Mouse (Mus musculus) cerebellum, adult 11 months (tissue): ENCODE data around the gene Bod1l.

Source experiments
- DNase-seq: peaks from one replicate; pipeline ENCODE4 v3.0.0; 2022

The Bod1l gene

GRCm38 (mm10) chr5:41758671-41759639 is 85.2 kb downstream of the Bod1l start:
- DNase-seq: no peak

- DNase-seq: no peak
Measured at GRCm38 (mm10) chr5:41757338-41757737, 86.8 kb downstream of the Bod1l start.

- DNase-seq: no peak
Measured at GRCm38 (mm10) chr5:41756396-41756795, 87.7 kb downstream of the Bod1l start.

GRCm38 (mm10) chr5:41755373-41755960 is 88.6 kb downstream of the Bod1l start:
- DNase-seq: no peak

GRCm38 (mm10) chr5:41754836-41755235 is 89.3 kb downstream of the Bod1l start:
- no peak for DNase-seq

GRCm38 (mm10) chr5:41754226-41754775 is 89.8 kb downstream of the Bod1l start:
- DNase-seq: no peak

- DNase-seq: no peak
Measured at GRCm38 (mm10) chr5:41752721-41753120, 91.4 kb downstream of the Bod1l start.

- DNase-seq: no peak
Measured at GRCm38 (mm10) chr5:41744898-41745780, 99.0 kb downstream of the Bod1l start.

GRCm38 (mm10) chr5:41744234-41744633 is 99.9 kb downstream of the Bod1l start:
- no peak for DNase-seq

- no peak for DNase-seq
Measured at GRCm38 (mm10) chr5:41738817-41739216, 105.3 kb downstream of the Bod1l start.
